Mouse (Mus musculus): ENCODE data around the gene Rpl22.
A peak's percentile ranks its signal among the peaks of the same experiment; 100 is the strongest.

GRCm38 (mm10) chr4:152296874-152297861, 28.4 kb upstream of the Rpl22 start, which contains the start of gene Icmt:
- TF ChIP-seq CTCF (IDR thresholded peaks at IDR 0.05; ENCODE audit: control insufficient read depth, insufficient read depth, low read length) (0 out of 2 replicates have a peak, but pooled peaks have one; percentile 4), POLR2A (IDR thresholded peaks at IDR 0.05; ENCODE audit: borderline replicate concordance, control insufficient read depth, low read depth, low read length) (peak; percentile 94; the same call in 1 of the 2 replicates)

Measured in bone marrow, adult 2 months (tissue).